Mouse (Mus musculus) liver, embryonic 11.5 days (tissue): Measurements from ENCODE around the gene 4430402I18Rik. TPM values are rescaled to one million over a fixed set of nuclear protein-coding genes. Genes with fewer than 3 reads are reported as not detected.

Source experiments
- ATAC-seq: fragments of 200-750 bp; cut with Nextera tagmentation; replicated peaks from 2 replicates; pipeline ENCODE4 v1.8.0; 2017; ENCODE audit warnings: moderate number of reproducible peaks, mild to moderate bottlenecking, moderate TSS enrichment, moderate library complexity; ENCODE audit not compliant: low FRiP score
- DNase-seq: peaks from one replicate; pipeline ENCODE4 v3.0.0-alpha.2; 2017; ENCODE audit warnings: low spot score
- H3K27ac ChIP-seq: fragments of 300-500 bp; sonication (generic); 2 replicates; pipeline ENCODE4 v1.5.1; 2014; ENCODE audit warnings: mild to moderate bottlenecking, low read depth, low read length, control low read depth
- H3K27me3 ChIP-seq: fragments of 300-500 bp; sonication (generic); replicated peaks from 2 replicates; pipeline ENCODE4 v1.6.1; 2014; ENCODE audit warnings: low read length, mixed read lengths; ENCODE audit not compliant: control insufficient read depth, insufficient read depth
- H3K36me3 ChIP-seq: fragments of 300-500 bp; sonication (generic); 2 replicates; pipeline ENCODE4 v1.6.1; 2014; ENCODE audit warnings: mild to moderate bottlenecking, low read length, moderate library complexity, mixed read lengths; ENCODE audit not compliant: control insufficient read depth, insufficient read depth
- H3K4me1 ChIP-seq: fragments of 300-500 bp; sonication (generic); replicated peaks from 2 replicates; pipeline ENCODE4 v1.6.1; 2014; ENCODE audit warnings: low read length, mixed read lengths; ENCODE audit not compliant: control insufficient read depth, insufficient read depth
- H3K4me2 ChIP-seq: fragments of 300-500 bp; sonication (generic); 2 replicates; pipeline ENCODE4 v1.6.1; 2014; ENCODE audit warnings: mild to moderate bottlenecking, control low read depth, moderate library complexity
- H3K4me3 ChIP-seq: fragments of 300-500 bp; sonication (generic); 2 replicates; pipeline ENCODE4 v1.5.1; 2014; ENCODE audit warnings: low read depth, low read length, control low read depth
- H3K9ac ChIP-seq: fragments of 300-500 bp; sonication (generic); 2 replicates; pipeline ENCODE4 v1.6.1; 2014; ENCODE audit warnings: low read depth, low read length, control low read depth
- H3K9me3 ChIP-seq: fragments of 300-500 bp; sonication (generic); 2 replicates; pipeline ENCODE4 v1.6.1; 2016; ENCODE audit warnings: low read length, inconsistent platforms, mixed read lengths; ENCODE audit not compliant: control insufficient read depth
- WGBS: fragments of 180-500 bp; shearing (Covaris S2); extraction: QIAGEN DNeasy Blood & Tissue Kit; methylation state at CpG from one replicate; pipeline ENCODE4 v1.1.7; 2014; 5-methylcytosine and 5-hydroxymethylcytosine counted together
- polyA plus RNA-seq: library from polyadenylated mRNA; unstranded; fragments of >200 nt; fragmentation: Nextera tagmentation; extraction: Ambion mirVana; gene quantifications from 2 replicates; pipeline ENCODE4 v1.2.1, GENCODE M21; 2014

Gene 4430402I18Rik
- polyA plus RNA-seq, 1 experiment from 2014 or later, result 0.70 TPM

- Histone ChIP-seq H3K27ac (no peak overlapping the region), H3K27me3 (no peaks in the 10 kb centered on the region), H3K9me3 (no peaks in the 10 kb centered on the region), H3K36me3 (no peaks in the 10 kb centered on the region), H3K4me1 (no peaks in the 10 kb centered on the region), H3K4me3 (no peak overlapping the region), H3K9ac (no peak overlapping the region), H3K4me2 (no peak overlapping the region)
- 87% methylated on average over 2 of the region's 2 CpGs for WGBS
- DNase-seq (no peak), ATAC-seq (no peak)
These were observed 66.8 kb downstream of the 4430402I18Rik start for GRCm38 (mm10) chr19:28900771-28901170.

GRCm38 (mm10) chr19:28897497-28897896 is 70.1 kb downstream of the 4430402I18Rik start:
- H3K9ac ChIP-seq, result no peak overlapping the region
- H3K27ac ChIP-seq, result no peak overlapping the region
- no peaks in the 10 kb centered on the region for H3K27me3 ChIP-seq
- no peak overlapping the region for H3K4me2 ChIP-seq
- no peak overlapping the region for H3K4me3 ChIP-seq
- H3K4me1 ChIP-seq, result no peaks in the 10 kb centered on the region
- DNase-seq (no peak), ATAC-seq (no peak)
- no peaks in the 10 kb centered on the region for H3K36me3 ChIP-seq
- WGBS, result 69% methylated on average over 9 of the region's 9 CpGs
- no peaks in the 10 kb centered on the region for H3K9me3 ChIP-seq

- no peak overlapping the region for H3K9ac ChIP-seq
- no peak overlapping the region for H3K27ac ChIP-seq
- no peak for DNase-seq
- no peak overlapping the region for H3K4me2 ChIP-seq
- ATAC-seq, result no peak
- no peak overlapping the region for H3K4me3 ChIP-seq
- WGBS, result 70% methylated on average over 1 of the region's 1 CpGs
- no peaks in the 10 kb centered on the region for H3K36me3 ChIP-seq
- H3K9me3 ChIP-seq, result no peaks in the 10 kb centered on the region
- H3K27me3 ChIP-seq, result no peaks in the 10 kb centered on the region
- H3K4me1 ChIP-seq, result no peaks in the 10 kb centered on the region
These were observed 71.0 kb downstream of the 4430402I18Rik start for GRCm38 (mm10) chr19:28896639-28897038.

GRCm38 (mm10) chr19:28891864-28892263 is 75.7 kb downstream of the 4430402I18Rik start:
- H3K4me2 ChIP-seq, result no peak overlapping the region
- no peaks in the 10 kb centered on the region for H3K36me3 ChIP-seq
- no peaks in the 10 kb centered on the region for H3K4me1 ChIP-seq
- H3K9me3 ChIP-seq, result no peaks in the 10 kb centered on the region
- no peak overlapping the region for H3K27ac ChIP-seq
- DNase-seq, result no peak
- ATAC-seq, result no peak
- WGBS, result 97% methylated on average over 1 of the region's 1 CpGs
- no peaks in the 10 kb centered on the region for H3K27me3 ChIP-seq
- H3K4me3 ChIP-seq, result no peak overlapping the region
- no peak overlapping the region for H3K9ac ChIP-seq

GRCm38 (mm10) chr19:28891238-28891637 is 76.4 kb downstream of the 4430402I18Rik start:
- Histone ChIP-seq H3K9ac (no peak overlapping the region), H3K9me3 (no peaks in the 10 kb centered on the region), H3K27me3 (no peaks in the 10 kb centered on the region), H3K27ac (no peak overlapping the region), H3K36me3 (no peaks in the 10 kb centered on the region), H3K4me3 (no peak overlapping the region), H3K4me2 (no peak overlapping the region), H3K4me1 (no peaks in the 10 kb centered on the region)
- ATAC-seq, result no peak
- WGBS, result 58% methylated on average over 5 of the region's 5 CpGs
- no peak for DNase-seq

- H3K4me1 ChIP-seq, result no peaks in the 10 kb centered on the region
- H3K4me3 ChIP-seq, result no peak overlapping the region
- no peak for DNase-seq
- H3K4me2 ChIP-seq, result no peak overlapping the region
- H3K36me3 ChIP-seq, result no peaks in the 10 kb centered on the region
- no peaks in the 10 kb centered on the region for H3K9me3 ChIP-seq
- no peak overlapping the region for H3K27ac ChIP-seq
- no peak for ATAC-seq
- no peak overlapping the region for H3K9ac ChIP-seq
- 65% methylated on average over 2 of the region's 3 CpGs for WGBS
- no peaks in the 10 kb centered on the region for H3K27me3 ChIP-seq
These were observed 78.3 kb downstream of the 4430402I18Rik start for GRCm38 (mm10) chr19:28889251-28889650.

GRCm38 (mm10) chr19:28888496-28888895 is 79.1 kb downstream of the 4430402I18Rik start:
- DNase-seq, result no peak
- ATAC-seq, result no peak
- H3K9ac ChIP-seq, result no peak overlapping the region
- no peaks in the 10 kb centered on the region for H3K27me3 ChIP-seq
- H3K9me3 ChIP-seq, result no peaks in the 10 kb centered on the region
- WGBS, result 65% methylated on average over 1 of the region's 1 CpGs
- H3K4me3 ChIP-seq, result no peak overlapping the region
- no peaks in the 10 kb centered on the region for H3K4me1 ChIP-seq
- H3K4me2 ChIP-seq, result no peak overlapping the region
- H3K27ac ChIP-seq, result no peak overlapping the region
- no peaks in the 10 kb centered on the region for H3K36me3 ChIP-seq

- DNase-seq (no peak), ATAC-seq (no peak)
- 45% methylated on average over 1 of the region's 1 CpGs for WGBS
- Histone ChIP-seq H3K4me3 (no peak overlapping the region), H3K9ac (no peak overlapping the region), H3K4me1 (no peaks in the 10 kb centered on the region), H3K27me3 (no peaks in the 10 kb centered on the region), H3K9me3 (no peaks in the 10 kb centered on the region), H3K36me3 (no peaks in the 10 kb centered on the region), H3K4me2 (no peak overlapping the region), H3K27ac (no peak overlapping the region)
These were observed 84.5 kb downstream of the 4430402I18Rik start for GRCm38 (mm10) chr19:28883126-28883525.

GRCm38 (mm10) chr19:28879476-28879875 is 88.1 kb downstream of the 4430402I18Rik start:
- Histone ChIP-seq H3K9me3 (no peaks in the 10 kb centered on the region), H3K4me2 (no peak overlapping the region), H3K27ac (no peak overlapping the region), H3K4me1 (no peaks in the 10 kb centered on the region), H3K27me3 (no peaks in the 10 kb centered on the region), H3K36me3 (no peaks in the 10 kb centered on the region), H3K9ac (no peak overlapping the region), H3K4me3 (no peak overlapping the region)
- DNase-seq (no peak), ATAC-seq (no peak)
- WGBS, result 78% methylated on average over 2 of the region's 2 CpGs
